Mouse (Mus musculus) T-helper 1 cell (primary cell): Measurements from ENCODE around the gene Snx29.

ENCODE experiments used
- in situ Hi-C: fragments of 300-600 bp; cut with MboI, MseI; formaldehyde crosslinking; loops from one replicate; pipeline ENCODE4 v1.15.1; 2025; ENCODE audit warnings: high pct_unique_total_duplicates

The Snx29 gene

DNA sequence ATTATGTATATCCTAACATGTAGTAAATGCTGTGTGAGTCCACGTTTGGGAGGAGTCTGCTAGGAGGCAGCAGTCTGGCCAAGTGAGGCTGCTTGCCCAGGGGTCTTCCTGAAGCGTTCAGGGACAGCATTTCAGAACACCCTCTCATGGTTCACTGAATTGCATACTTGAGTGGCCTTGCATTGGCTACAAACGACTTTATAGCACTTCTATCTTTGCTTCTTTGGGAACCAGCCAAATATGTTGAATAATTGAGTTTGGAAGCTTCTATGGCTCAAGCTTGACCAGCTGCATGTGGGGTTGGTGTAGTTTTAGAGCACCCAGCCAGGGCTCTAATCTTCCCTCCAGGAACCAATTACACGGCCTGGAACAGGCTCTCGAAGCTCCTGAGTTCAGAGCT, 307.8 kb downstream of the Snx29 start:
- in situ Hi-C loops = no loop called here

DNA sequence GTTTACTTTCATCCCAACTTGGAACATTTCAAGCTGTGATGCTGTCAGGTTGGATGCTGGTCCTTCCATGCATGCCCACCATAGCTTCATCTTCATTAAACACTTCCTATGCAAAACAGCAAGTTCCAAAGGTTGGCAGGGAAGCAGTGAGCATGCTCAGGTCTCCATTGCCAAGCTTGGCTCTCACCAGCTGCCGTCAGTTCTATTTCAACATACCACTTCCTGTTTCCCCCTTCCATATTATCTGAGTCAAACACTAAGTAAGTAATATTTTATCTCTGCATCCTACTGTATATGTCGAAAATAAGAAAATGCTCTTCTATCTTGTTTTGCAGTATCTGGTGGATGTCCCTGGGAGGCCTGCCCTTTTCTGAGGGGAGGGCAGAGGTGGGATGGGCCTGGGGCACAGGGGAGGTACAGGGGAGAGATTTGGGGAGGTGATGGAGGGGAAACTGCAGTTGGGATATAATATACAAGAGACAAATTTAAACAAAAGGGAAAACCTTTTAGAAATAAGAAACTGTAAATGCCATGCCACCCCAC, 309.6 kb downstream of the Snx29 start:
- in situ Hi-C loops = no loop called here

DNA sequence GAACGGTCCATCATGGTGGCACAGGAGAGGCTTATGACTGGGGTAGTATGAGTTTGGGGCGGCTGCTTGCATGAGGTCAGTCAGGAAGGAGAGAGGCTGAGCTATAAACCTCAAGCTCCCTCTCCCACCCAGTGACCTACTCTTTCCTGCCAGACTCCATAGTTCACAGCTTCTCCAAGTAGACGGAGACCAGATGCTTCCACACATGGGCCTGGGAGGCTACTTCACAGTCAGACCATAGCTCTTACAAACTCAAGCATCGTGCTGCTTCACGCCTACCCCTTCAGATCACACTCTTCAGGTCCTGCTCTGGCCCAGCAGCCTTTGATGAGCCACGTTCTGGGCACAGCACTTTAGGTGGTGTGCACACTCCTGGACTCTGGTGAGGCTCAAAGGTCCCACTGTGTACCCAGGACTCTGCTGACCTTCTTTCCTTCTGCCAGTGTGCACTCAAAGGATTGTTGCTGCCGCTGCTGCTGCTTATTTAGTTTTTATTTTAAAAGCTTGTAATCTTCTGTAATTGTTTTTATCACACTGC, 313.6 kb downstream of the Snx29 start:
- in situ Hi-C loops = no loop called here

DNA sequence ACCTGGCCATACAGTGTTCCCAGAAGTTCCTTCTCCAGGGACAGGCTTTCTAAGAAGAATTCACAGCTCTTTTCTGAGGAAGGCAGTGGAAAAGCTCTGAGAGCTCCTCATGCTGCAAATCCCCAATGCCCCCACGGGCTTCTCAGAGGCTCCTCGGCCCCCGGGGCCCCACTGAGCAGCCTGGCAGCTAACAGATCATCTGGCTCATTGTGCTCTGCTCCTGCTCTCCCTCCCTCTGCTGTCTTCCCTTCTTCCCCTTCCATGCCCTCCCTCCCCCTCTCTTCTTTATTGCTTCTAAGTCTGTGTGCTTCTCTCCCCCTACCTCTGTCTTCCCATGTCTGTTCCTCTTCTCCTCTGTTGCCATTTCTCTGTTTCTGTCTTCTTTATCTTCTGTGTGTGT, 314.2 kb downstream of the Snx29 start:
- in situ Hi-C loops = no loop called here

DNA sequence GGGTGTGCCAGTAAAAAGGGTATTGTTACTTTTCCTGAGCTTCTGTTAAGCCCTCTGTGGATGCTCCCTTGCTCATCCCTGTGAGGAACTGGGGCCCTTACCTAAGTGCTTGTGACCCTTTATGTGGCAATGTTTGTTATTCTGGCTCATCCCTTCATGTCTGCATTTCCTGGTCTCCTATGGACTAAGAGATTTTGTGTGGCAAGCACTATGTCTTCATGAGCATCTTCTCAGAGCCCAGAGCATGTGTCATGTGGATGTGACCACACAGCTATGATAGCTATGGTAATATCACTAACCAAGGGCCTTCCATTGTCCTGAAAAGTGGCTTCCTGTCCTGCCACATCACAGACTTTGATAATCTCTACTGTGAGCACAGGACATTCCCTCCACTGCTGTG, 315.1 kb downstream of the Snx29 start:
- in situ Hi-C loops = no loop called here

DNA sequence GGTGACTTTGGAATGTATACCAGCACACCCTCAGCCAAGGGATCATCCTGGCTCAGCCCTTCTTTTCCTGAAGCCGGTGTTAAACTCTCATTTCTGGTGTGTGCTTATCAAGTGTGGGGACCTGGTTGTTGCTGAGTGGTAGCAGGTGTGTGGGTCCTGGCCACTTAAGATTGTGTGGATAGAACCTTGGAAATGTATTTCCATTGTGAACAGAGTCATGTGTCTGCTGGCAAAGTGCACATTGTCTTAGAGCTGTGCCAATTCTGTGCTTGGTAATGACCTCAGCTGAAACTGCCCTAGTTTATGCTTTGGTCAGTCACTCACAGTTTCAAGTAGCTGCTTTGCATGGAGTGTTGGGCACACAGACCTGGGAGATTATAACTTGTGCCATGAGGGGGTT, 316.0 kb downstream of the Snx29 start:
- in situ Hi-C loops = no loop called here

DNA sequence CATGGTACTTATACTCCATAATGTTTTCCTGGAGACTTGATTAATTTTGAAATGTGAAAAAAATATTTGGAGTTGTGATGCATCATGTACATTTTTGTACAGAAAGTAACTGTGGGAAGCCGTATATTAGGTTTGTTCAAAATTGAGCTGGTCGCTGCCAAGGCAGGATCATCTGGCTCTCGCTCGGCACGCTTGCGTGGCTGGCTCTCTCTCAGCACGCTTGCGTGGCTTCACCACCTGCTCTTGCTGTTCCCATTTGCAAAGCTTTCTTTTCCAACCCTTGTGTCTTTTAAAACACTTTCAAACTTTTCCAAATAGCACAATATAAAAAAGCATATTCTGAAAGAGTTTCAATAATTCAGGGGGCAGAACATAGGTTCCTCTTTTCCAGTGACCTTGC, 317.2 kb downstream of the Snx29 start:
- in situ Hi-C loops = no loop called here

DNA sequence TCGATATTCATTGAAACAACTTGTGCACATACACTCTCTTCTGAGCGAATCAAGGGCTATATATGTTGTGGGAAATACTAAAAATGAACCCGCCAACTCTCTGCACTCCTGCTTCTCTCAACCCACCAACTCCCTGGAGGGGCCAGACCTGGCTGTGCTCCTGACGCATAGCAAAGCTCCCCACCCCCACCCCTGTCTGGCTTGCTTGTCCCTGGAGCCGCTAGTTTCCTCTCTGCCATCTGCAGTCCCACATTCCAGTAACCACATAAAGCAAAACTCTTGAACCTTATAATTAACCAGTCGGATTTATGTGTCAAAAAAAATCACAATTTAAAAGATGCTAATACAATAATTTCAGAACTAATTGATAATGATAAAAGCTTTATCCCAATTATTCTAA, 320.9 kb downstream of the Snx29 start:
- in situ Hi-C loops = no loop called here

DNA sequence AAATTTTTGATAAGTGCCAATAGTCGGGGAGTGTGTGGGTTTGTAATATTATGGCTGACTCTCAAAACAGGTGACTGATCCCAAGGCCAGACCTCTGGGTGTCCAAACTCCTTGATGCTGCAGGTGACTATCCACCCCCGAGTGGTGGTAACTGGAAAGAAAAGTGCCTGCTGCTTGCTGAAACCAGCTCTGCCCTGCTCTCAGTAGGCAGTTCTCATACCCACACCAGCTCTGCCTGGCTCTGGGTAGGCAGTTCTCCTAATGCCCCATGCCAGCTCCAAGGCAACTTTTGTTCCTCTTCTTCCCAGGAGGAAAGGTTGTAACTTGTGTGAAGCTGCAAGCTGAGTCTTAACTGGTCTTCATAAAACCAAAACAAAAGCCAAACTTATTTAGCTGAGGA, 321.7 kb downstream of the Snx29 start:
- in situ Hi-C loops = no loop called here

DNA sequence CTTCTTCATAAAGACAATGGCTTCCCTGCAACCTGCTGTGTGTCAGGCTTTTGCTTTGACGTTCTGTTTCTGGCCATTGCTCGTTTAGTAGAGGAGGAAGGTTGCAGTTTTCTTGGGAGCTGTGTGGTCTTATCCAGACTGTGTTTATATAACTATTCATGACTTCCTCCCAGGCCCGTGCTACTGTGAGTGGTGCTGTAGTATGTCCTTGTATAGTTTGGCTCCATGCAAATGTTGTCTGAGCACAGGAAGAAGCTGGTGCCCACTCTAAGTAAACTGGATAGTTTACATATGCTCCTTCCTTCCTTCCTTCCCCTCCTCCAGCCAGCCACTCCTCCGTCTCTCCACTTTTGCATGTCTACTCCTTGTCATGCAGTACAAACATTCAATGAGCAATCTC, 323.0 kb downstream of the Snx29 start:
- in situ Hi-C loops = no loop called here

DNA sequence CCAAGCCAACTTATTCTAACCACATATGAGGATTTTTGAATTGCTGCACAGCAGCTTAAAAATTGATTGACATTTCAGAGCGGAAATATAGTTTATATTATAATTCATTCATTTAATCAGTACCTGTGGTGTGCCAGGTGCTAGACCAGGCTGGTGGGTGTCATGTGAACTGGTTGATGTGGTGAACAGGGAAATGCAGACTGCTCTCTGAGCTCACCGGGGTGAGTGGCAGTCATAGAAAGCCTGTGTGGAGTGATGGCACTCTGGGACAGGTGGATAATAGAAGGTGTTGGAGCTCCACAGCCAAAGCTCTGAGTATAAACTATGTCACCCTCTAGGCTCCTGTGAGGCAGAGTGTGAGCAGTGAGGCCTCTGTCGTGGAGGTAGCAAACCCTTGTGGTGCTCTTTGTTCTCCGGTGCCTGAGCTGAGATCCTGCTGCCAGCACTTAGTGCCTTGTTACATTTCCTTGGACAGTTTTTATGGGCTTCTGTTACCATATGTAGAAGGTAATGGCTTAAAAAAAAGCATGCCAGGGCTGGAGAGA, 324.1 kb downstream of the Snx29 start:
- in situ Hi-C loops = no loop called here

DNA sequence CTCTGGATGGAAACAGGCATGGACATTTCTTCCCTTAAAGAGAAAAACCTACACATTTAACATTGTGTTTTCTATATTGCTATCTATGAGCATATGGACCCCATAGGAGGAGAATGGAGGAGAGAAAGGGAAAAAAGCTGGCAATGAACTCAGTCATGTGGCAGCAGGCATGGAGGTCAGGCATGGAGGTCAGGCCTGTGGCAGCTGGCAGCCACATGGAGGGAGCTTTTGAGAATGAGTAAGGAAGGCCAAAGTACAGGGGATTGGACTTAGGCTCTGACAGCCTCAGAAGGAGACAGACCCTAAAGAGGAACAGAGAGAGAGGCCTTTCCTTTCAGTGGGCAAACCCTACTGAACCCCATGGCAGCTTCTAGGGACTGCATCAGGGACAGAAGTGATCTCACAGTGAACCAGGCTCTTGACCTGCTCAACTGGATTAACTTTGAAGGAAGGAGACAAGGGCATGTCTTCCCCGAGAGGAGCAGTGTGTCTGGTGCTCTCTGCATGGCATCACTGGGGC, 325.5 kb downstream of the Snx29 start:
- in situ Hi-C loops = no loop called here

DNA sequence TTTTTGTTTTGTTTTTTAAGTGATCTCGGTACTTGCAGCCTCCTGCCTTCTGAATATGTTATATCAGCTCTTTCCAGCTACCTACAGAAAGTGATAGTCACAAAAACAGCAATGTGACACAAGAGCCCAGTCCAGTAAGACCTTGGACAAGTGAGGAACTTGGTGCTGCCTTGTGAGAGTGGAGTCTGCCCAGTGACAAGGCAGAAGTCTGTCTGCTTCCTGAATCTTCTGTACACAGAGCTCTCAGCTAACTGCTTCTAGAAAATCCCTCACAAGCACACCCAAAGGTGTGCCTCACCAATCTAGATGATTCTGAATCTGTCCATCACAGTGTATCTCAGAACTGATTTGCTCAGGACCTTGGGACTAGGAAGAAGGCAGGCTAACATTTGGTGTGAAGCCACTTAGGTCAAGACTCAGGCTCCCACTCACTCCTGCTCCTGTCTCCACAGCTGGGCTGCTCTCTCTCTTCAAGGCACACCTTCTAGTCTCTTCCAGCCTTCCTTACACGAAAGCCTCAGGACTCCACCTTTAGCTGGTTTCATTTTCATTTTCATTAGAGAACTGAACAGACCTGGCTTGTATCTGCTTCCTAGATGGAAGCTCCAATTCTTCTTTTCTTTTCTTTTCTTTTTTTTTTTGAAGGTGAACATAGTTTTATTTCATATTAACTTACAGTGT, 330.1 kb downstream of the Snx29 start:
- in situ Hi-C loops = no loop called here

DNA sequence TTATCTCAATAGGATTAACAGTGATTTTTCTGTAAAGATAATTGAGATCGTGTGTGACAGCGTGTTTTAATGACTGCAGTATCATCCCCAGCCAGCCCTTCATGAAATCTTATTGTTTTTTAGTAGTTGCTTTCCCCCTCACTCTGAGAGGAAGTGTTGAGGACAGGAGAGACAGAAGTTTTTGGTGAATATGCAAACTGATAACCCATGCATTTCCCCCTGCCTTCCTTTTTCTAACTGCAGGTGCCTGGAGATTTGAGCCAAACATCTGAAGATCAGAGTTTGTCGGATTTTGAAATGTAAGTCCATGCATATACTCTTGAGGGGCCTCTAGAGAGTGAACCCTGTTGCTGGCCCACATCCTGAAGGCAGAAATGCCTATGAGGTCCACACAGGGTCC, 333.2 kb downstream of the Snx29 start:
- in situ Hi-C loops = loop anchor here (5.0 kb wide), 1 partner anchor 56 kb away; no protein-coding TSS in a partner anchor

DNA sequence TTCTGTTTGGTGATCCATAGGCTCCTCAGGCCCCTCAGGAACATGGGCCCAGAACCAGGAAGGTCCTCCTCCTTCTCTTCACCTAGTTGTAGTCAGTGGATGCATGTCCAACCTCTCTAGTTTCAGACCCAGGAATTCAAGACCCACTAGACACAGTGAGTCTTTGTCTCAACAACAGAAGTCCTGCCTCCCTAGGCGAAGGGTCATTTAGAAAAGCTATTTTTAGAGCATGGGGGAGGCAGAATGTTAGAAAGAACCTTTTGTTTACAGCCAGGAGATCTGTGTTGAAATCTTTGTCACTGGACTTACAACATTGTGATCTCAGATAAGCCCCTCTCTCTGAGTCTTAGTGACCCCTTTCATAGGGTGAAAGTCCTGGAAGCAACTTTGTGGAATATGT, 334.4 kb downstream of the Snx29 start:
- in situ Hi-C loops = loop anchor here (5.0 kb wide), 1 partner anchor 55 kb away; no protein-coding TSS in a partner anchor

DNA sequence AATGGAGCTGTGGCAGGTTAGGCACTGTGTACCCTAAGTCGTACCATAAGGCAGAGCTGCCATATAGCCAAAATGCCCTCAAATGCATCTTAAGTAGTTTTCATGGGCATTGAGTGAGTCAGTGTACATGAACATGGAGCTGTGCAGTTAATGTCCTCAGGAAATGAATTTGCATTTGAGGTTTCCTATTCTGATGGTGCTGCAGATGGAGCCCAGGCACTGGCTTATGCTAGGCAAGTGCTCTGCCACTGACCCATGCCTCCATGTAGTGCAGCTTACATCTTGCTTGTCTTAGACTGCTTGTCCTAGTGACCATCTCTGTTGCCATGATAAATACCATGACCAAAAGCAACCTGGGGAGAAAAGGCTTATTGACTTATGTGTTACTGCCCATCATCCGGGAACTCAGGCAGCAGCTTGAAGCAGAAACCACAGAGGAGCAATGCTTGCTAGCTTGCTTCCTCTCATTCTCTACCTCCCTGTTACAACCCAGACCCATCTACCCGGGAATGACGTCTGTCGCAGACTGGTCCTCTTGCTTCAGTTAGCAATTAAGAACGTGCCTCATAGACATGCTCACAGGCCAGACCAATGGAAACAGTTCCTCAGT, 336.5 kb downstream of the Snx29 start:
- in situ Hi-C loops = loop anchor here (5.0 kb wide), 1 partner anchor 53 kb away; no protein-coding TSS in a partner anchor

DNA sequence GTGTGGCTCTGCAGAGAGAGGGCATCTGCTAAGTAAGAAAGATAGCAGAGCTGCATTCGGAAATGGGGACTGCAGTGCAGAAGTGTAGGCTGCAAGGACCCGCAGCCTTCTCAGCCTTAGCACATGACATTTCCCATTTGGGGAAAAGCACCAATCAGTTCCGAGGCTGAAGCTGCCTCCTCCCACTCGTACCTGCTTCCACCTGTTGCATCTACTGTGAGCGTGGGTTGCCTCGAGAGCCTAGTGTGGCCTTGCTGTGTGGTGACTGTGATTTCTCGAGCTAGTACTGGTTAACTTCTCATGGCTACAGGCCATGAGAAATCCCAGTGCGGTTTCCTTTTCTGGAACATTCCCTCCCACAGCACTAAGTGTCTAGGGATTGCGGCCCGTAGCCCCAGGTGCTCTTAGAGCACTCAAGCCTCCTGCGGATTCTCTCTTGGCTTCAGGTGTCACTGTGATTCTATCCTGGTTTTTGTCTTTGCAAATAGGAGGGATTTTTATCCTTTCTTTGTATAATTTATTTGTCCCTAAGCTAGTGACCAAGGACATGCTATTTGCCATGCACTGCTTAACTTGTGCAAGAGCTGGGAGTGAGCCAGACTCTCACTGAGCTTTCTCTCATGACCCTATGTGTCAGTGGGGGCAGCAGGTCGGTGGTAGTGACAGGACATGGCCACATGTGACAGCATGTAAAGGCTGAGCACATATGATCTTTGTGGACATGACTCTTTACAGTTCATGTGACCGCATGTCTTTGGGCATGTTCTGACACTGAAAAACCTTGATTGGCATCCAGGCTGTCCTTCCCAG, 342.4 kb downstream of the Snx29 start:
- in situ Hi-C loops = no loop called here

DNA sequence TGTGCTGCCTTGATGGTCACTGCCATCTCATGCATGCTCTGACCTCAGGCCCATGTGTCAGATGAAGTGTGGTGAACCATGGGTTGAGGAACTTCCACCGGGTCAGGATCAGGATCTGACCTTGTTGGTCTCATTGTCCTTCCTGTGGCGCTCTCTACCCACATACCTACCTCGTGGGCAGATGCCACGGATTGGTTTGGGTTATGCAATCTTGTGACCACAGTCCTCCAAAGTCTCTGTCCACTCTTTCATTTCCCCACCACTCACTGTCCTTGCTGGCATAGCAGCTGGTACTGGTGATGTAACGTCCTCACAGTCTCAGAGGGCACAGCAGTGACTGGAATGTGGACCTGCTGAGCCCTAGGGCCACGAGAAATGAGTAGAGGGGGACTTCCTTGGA, 343.2 kb downstream of the Snx29 start:
- in situ Hi-C loops = no loop called here

DNA sequence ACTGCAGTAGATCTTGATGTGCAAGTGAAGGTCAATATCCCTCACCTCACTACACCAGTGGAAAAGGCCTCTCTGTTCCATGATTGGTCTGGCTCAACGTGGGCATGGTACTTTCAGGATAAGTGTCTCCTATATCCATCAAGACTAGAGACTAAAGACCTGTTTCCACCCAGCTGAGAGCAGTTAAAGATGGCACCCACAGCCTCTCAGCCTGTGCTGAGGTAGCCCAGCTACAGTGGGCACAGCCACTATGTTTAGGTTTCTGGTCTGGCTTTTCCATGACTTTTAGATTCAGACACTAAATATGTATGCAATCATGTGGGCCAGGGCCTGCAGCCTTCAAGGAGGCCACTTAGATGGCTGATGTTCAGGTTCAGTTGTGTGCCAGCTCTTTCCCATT, 345.7 kb downstream of the Snx29 start:
- in situ Hi-C loops = no loop called here

DNA sequence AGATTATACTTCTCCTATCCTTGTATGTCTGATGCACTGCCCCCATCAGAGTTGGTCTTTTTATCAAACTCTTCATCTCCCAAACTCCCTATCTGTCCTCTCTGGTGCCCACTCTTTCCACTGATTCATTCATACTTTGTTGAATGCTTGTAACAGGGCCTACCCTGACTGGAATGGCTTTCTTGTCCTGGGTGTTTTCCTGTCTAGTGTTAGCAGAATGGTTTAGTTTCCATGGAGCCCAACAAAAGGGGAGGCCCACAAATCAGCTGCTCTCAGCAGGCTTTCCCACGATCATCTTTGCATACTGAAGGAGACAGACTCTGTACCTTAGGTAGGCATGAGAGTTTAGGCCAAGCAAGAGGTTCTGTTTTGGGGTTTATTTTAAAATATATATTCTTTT, 346.2 kb downstream of the Snx29 start:
- in situ Hi-C loops = no loop called here

DNA sequence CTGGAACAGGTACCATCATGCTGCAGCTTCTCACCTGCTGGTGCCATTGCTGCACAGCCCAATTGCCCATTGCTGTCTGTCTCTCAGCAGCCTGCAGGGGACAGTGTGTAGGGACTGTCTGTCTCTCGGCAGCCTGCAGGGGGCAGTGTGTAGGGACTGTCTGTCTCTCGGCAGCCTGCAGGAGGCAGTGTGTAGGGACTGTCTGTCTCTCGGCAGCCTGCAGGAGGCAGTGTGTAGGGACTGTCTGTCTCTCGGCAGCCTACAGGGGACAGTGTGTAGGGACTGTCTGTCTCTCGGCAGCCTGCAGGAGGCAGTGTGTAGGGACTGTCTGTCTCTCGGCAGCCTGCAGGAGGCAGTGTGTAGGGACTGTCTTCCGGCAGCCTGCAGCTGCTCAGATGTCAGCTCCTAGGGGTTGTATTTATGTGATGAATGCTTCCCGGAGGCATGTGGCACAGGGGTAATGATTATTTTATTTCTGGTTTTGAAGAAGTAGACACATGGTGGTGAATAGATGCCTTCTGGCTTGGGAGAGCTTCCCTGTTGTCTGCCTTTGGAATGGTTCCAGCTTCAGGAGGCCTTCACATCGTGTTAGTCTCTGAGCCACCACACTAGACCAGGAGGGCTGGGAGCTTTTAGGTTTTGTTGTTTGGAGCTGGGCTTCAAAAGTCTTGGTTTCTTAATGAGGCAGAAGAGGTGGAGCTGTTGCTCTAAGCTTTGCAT, 347.7 kb downstream of the Snx29 start:
- in situ Hi-C loops = no loop called here
